In genomic region chr4:100321758-100322157, GRCm38 (mm10) we compare ENCODE assay signal across 9 mouse cellular contexts.
DNase-seq lines count a peak whose midpoint lies in the region; ATAC-seq and TF ChIP-seq lines count a peak whose summit lies in the region.
"Had no signal": no experiment of that assay in that cellular context is flagged by ENCODE, and none has a peak within 500 bp of the region (broad histone marks: within the 10 kb centered on the region; RNA-seq: fewer than 3 reads in every experiment).

No protein-coding gene starts in this region.

- H3K27me3 ChIP-seq in hindbrain, embryonic 10.5 days (ENCODE audit: insufficient read depth, poor library complexity, severe bottlenecking) = no peaks in the 10 kb centered on the region
- no peaks in the 10 kb centered on the region for H3K27me3 ChIP-seq in hindbrain, embryonic 16.5 days (replicated peaks; ENCODE audit: control insufficient read depth, insufficient read depth, low read length)
- H3K27me3 ChIP-seq in kidney, postnatal 0 days (ENCODE audit: insufficient read depth, low read length) = no peaks in the 10 kb centered on the region
- H3K27me3 ChIP-seq in neural tube, embryonic 13.5 days = no peaks in the 10 kb centered on the region
- H3K27me3 ChIP-seq in thymus, adult 2 months (ENCODE audit: control insufficient read depth, insufficient read depth, low read length) = no peaks in the 10 kb centered on the region
- H3K27me3 ChIP-seq: hindbrain, embryonic 15.5 days had no signal

- no peak for ATAC-seq in hindbrain, embryonic 16.5 days
- peak; percentile 81; the same call in 1 of the 2 replicates for ATAC-seq in kidney, postnatal 0 days (replicated peaks; ENCODE audit: low FRiP score, low read depth)
- ATAC-seq in neural tube, embryonic 13.5 days (ENCODE audit: low read depth) = no peak
- no peak for ATAC-seq in frontal cortex, adult (ENCODE audit: low TSS enrichment)

- no peaks in the 10 kb centered on the region for H3K9me3 ChIP-seq in hindbrain, embryonic 10.5 days
- no peaks in the 10 kb centered on the region for H3K9me3 ChIP-seq in hindbrain, embryonic 16.5 days (ENCODE audit: control insufficient read depth, low read length)
- no peaks in the 10 kb centered on the region for H3K9me3 ChIP-seq in kidney, postnatal 0 days (replicated peaks; ENCODE audit: low read length)
- H3K9me3 ChIP-seq in neural tube, embryonic 13.5 days = no peaks in the 10 kb centered on the region
- H3K9me3 ChIP-seq: hindbrain, embryonic 15.5 days had no signal

- H3K4me3 ChIP-seq in hindbrain, embryonic 10.5 days = no peak overlapping the region
- no peak overlapping the region for H3K4me3 ChIP-seq in hindbrain, embryonic 16.5 days (ENCODE audit: low read length)
- no peak overlapping the region for H3K4me3 ChIP-seq in kidney, postnatal 0 days (replicated peaks; ENCODE audit: low read depth, low read length)
- H3K4me3 ChIP-seq in neural tube, embryonic 13.5 days = no peak overlapping the region
- no peak overlapping the region for H3K4me3 ChIP-seq in thymus, adult 2 months (ENCODE audit: control insufficient read depth, insufficient read depth, low read length)
- H3K4me3 ChIP-seq: hindbrain, embryonic 15.5 days had no signal

- TF ChIP-seq CTCF in brain, embryonic 14.5 days (IDR thresholded peaks at IDR 0.05; ENCODE audit: borderline replicate concordance, extremely low read depth, insufficient read depth, insufficient read length) = no peak
- no peak for TF ChIP-seq CTCF in kidney, postnatal 0 days (IDR thresholded peaks at IDR 0.05; ENCODE audit: low read depth)
- no peak for TF ChIP-seq CTCF in thymus, adult 2 months (IDR thresholded peaks at IDR 0.05; ENCODE audit: borderline replicate concordance, control insufficient read depth, extremely low read depth, insufficient read depth, low read length, poor library complexity)

- 0 out of 2 replicates have a peak overlapping the region, but pooled peaks have one; percentile 23 for H3K27ac ChIP-seq in hindbrain, embryonic 10.5 days
- H3K27ac ChIP-seq in hindbrain, embryonic 16.5 days (ENCODE audit: low read depth, low read length) = no peak overlapping the region
- peak overlapping the region; percentile 57; the same call in 1 of the 2 replicates for H3K27ac ChIP-seq in kidney, postnatal 0 days
- no peak overlapping the region for H3K27ac ChIP-seq in neural tube, embryonic 13.5 days (replicated peaks)
- no peak overlapping the region for H3K27ac ChIP-seq in thymus, adult 2 months (ENCODE audit: control insufficient read depth, insufficient read depth, low read length)
- H3K27ac ChIP-seq: hindbrain, embryonic 15.5 days had no signal

- H3K9ac ChIP-seq in hindbrain, embryonic 16.5 days (ENCODE audit: low read depth, low read length) = no peak overlapping the region
- H3K9ac ChIP-seq in kidney, postnatal 0 days (ENCODE audit: low read depth, low read length) = peak overlapping the region; percentile 35; the same call in 1 of the 2 replicates
- H3K9ac ChIP-seq in neural tube, embryonic 13.5 days = 0 out of 2 replicates have a peak overlapping the region, but pooled peaks have one; percentile 3
- H3K9ac ChIP-seq: hindbrain, embryonic 15.5 days had no signal

- peaks cover 18% of the 10 kb centered on the region; the same call in 1 of the 2 replicates for H3K4me1 ChIP-seq in hindbrain, embryonic 10.5 days (replicated peaks)
- H3K4me1 ChIP-seq in hindbrain, embryonic 16.5 days (ENCODE audit: control insufficient read depth, insufficient read depth, low read depth, low read length) = no peaks in the 10 kb centered on the region
- no peaks in the 10 kb centered on the region; the same call in 1 of the 2 replicates for H3K4me1 ChIP-seq in kidney, postnatal 0 days (replicated peaks; ENCODE audit: insufficient read depth, low read length)
- H3K4me1 ChIP-seq in neural tube, embryonic 13.5 days (replicated peaks) = no peaks in the 10 kb centered on the region
- no peaks in the 10 kb centered on the region for H3K4me1 ChIP-seq in thymus, adult 2 months (replicated peaks; ENCODE audit: control insufficient read depth, insufficient read depth, low read length)
- H3K4me1 ChIP-seq: hindbrain, embryonic 15.5 days had no signal

- TF ChIP-seq POLR2A in brain, embryonic 14.5 days (IDR thresholded peaks at IDR 0.05; ENCODE audit: borderline replicate concordance, extremely low read depth, insufficient read depth, insufficient read length, poor library complexity, severe bottlenecking) = no peak
- TF ChIP-seq POLR2A in thymus, adult 2 months (IDR thresholded peaks at IDR 0.05; ENCODE audit: control insufficient read depth, extremely low read depth, insufficient read depth, low read length, poor library complexity) = no peak

- 80% methylated on average over 6 of the region's 6 CpGs for WGBS in hindbrain, embryonic 10.5 days
- 66% methylated on average over 6 of the region's 6 CpGs for WGBS in hindbrain, embryonic 16.5 days
- 5% methylated on average over 6 of the region's 6 CpGs for WGBS in kidney, postnatal 0 days
- 57% methylated on average over 6 of the region's 6 CpGs for WGBS in neural tube, embryonic 13.5 days
- WGBS in thymus, adult 2 months = 89% methylated on average over 6 of the region's 6 CpGs

- DNase-seq in hindbrain, embryonic 10.5 days (ENCODE audit: low spot score) = peak; percentile 16
- DNase-seq in brain, embryonic 14.5 days (ENCODE audit: low read depth) = peak; percentile 19
- peak; percentile 69 for DNase-seq in kidney, postnatal 0 days (ENCODE audit: low spot score)
- no peak for DNase-seq in thymus, adult 2 months
- DNase-seq in frontal cortex, postnatal 36 days (ENCODE audit: low spot score in 2 of 2) = no peak

- no peaks in the 10 kb centered on the region for H3K36me3 ChIP-seq in hindbrain, embryonic 10.5 days
- no peaks in the 10 kb centered on the region for H3K36me3 ChIP-seq in hindbrain, embryonic 16.5 days (ENCODE audit: control insufficient read depth, insufficient read depth, low read length)
- H3K36me3 ChIP-seq in kidney, postnatal 0 days (ENCODE audit: insufficient read depth, low read length) = no peaks in the 10 kb centered on the region
- no peaks in the 10 kb centered on the region for H3K36me3 ChIP-seq in neural tube, embryonic 13.5 days
- no peaks in the 10 kb centered on the region for H3K36me3 ChIP-seq in thymus, adult 2 months (ENCODE audit: control insufficient read depth, insufficient read depth, low read length)
- H3K36me3 ChIP-seq: hindbrain, embryonic 15.5 days had no signal

- H3K4me2 ChIP-seq in hindbrain, embryonic 16.5 days (ENCODE audit: low read length) = no peak overlapping the region
- no peak overlapping the region for H3K4me2 ChIP-seq in kidney, postnatal 0 days (ENCODE audit: low read length)
- no peak overlapping the region for H3K4me2 ChIP-seq in neural tube, embryonic 13.5 days
- H3K4me2 ChIP-seq: hindbrain, embryonic 15.5 days had no signal

Comparison
In these comparisons a context has a peak if more than half of its experiments do, and no peak if none do; other contexts are left out.
1. H3K27ac ChIP-seq: peak in hindbrain, embryonic 10.5 days (single experiment) and kidney, postnatal 0 days (single experiment); none in hindbrain, embryonic 16.5 days (single experiment), neural tube, embryonic 13.5 days (single experiment) and thymus, adult 2 months (single experiment).
2. DNase-seq: peak in hindbrain, embryonic 10.5 days (single experiment), brain, embryonic 14.5 days (single experiment) and kidney, postnatal 0 days (single experiment); none in thymus, adult 2 months (single experiment) and frontal cortex, postnatal 36 days (0 of 2).